Mouse (Mus musculus) bone marrow macrophage, adult 2 months (primary cell): ENCODE measurements around the gene Pvalb. TPM values are rescaled to one million over a fixed set of nuclear protein-coding genes. Genes with fewer than 3 reads are reported as not detected.

ENCODE experiments used
- H3K27ac ChIP-seq: 2 replicates; pipeline ENCODE4 v1.5.1; 2012; ENCODE audit warnings: low read depth, low read length; ENCODE audit not compliant: insufficient read depth
- H3K4me1 ChIP-seq: 2 replicates; pipeline ENCODE4 v1.6.1; 2012; ENCODE audit warnings: low read length; ENCODE audit not compliant: control insufficient read depth, insufficient read depth
- H3K4me3 ChIP-seq: 2 replicates; pipeline ENCODE4 v1.5.1; 2012; ENCODE audit warnings: mild to moderate bottlenecking, low read length, moderate library complexity; ENCODE audit not compliant: insufficient read depth
- CTCF ChIP-seq: IDR thresholded peaks from 2 replicates; pipeline ENCODE4 v1.5.1; 2012; ENCODE audit warnings: low read depth, mild to moderate bottlenecking, low read length, moderate library complexity
- POLR2A ChIP-seq: IDR thresholded peaks from 2 replicates; pipeline ENCODE4 v1.6.1; 2012; ENCODE audit warnings: mild to moderate bottlenecking, low read depth, low read length, borderline replicate concordance
- polyA plus RNA-seq: library from polyadenylated mRNA; stranded (reverse); fragments of >200 nt; gene quantifications from 2 replicates; pipeline ENCODE4 v1.2.4, GENCODE M21; 2012; ENCODE audit not compliant: missing spikeins, insufficient read depth, insufficient read length

Pvalb gene
- polyA plus RNA-seq, 1 experiment, result not detected

DNA sequence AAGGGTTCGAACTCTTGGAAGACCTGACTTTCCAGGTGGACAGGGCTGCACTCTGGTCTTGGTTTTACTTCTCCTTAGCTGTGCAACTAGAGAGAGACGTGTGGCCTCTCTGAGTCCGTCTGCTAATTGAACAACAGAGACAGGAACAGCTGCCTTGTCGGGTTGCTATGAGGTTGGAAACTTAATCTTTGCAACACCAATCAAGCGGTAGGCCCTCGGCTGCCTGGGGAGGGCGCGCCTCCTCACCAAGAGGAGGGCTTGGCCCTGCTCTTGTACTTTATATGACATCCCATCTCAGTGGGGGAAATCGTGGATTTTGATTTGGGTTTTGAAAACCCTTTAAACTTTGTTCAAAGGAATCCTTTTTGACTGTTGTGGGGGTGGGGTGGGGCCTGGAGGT, 44.3 kb downstream of the Pvalb start:
- Histone ChIP-seq H3K4me1 (no peaks in the 10 kb centered on the region), H3K27ac (no peak overlapping the region), H3K4me3 (no peak overlapping the region)
- TF ChIP-seq CTCF, result no peak
- TF ChIP-seq POLR2A, result no peak

DNA sequence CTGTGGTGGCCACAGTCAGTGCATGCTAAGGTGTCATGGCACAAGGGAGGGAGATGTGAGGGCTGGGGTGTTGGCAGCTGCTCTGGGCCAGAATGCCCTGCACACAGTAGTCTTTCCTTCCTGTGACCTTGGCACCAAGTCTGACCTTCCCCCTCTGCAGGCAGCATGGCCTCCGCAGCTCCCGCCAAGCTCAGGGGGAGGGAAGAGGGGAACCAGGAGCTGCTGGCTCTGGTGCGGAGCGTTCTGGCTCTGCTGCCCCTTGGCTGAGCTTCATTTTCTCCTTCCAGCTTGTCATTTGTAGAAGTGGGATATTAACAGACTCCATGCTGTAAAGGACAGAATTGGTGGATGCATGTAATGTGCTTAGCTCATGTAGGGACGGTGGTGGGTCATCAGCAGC, 47.9 kb downstream of the Pvalb start:
- TF ChIP-seq CTCF (no peak), POLR2A (no peak)
- Histone ChIP-seq H3K4me1 (no peaks in the 10 kb centered on the region), H3K4me3 (no peak overlapping the region), H3K27ac (no peak overlapping the region)

- no peak overlapping the region for H3K27ac ChIP-seq
- H3K4me3 ChIP-seq, result no peak overlapping the region
- TF ChIP-seq POLR2A (no peak), CTCF (no peak)
- H3K4me1 ChIP-seq, result no peaks in the 10 kb centered on the region
Observed at GRCm38 (mm10) chr15:78157824-78158223, 48.4 kb downstream of the Pvalb start.

GRCm38 (mm10) chr15:78157330-78157729, 48.9 kb downstream of the Pvalb start:
- H3K4me3 ChIP-seq, result no peak overlapping the region
- TF ChIP-seq CTCF, result no peak
- no peak for TF ChIP-seq POLR2A
- H3K27ac ChIP-seq, result no peak overlapping the region
- H3K4me1 ChIP-seq, result no peaks in the 10 kb centered on the region

GRCm38 (mm10) chr15:78155421-78155820, 50.8 kb downstream of the Pvalb start:
- H3K27ac ChIP-seq, result no peak overlapping the region
- no peak overlapping the region for H3K4me3 ChIP-seq
- no peaks in the 10 kb centered on the region for H3K4me1 ChIP-seq
- TF ChIP-seq CTCF (no peak), POLR2A (no peak)

- no peak overlapping the region for H3K27ac ChIP-seq
- no peak overlapping the region for H3K4me3 ChIP-seq
- TF ChIP-seq CTCF, result no peak
- TF ChIP-seq POLR2A, result no peak
- H3K4me1 ChIP-seq, result no peaks in the 10 kb centered on the region
Observed at GRCm38 (mm10) chr15:78153045-78153775, 53.0 kb downstream of the Pvalb start.

DNA sequence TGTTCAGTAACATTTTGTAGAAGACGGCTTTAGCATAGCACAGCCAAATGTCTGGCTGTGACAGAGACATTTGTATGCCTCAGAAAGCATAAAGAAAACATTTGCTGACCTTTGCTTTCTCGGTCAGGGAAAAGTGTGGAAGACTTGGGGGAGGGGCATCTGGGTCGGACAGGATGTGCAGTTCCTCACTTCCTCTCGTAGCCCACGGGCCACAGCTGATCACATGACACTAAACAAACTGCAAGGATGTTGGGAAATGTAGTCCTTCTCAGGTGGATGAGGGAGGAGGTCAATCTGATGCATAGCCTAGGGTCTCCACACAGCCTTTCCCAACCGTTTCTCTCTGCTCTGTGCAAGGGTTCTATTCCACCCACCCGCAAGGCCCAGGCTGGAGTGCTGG, 57.6 kb downstream of the Pvalb start:
- TF ChIP-seq POLR2A (no peak), CTCF (no peak)
- Histone ChIP-seq H3K4me1 (no peaks in the 10 kb centered on the region), H3K4me3 (no peak overlapping the region), H3K27ac (no peak overlapping the region)

Other genes with a start within 250 kb of the Pvalb start
- gene Foxred2, start 249.7 kb downstream of the Pvalb start, polyA plus RNA-seq, result 12.3 and 13.3 TPM in 2 replicates
- gene Eif3d, start 235.6 kb downstream of the Pvalb start, polyA plus RNA-seq, result 82.5 and 87.7 TPM in 2 replicates
- gene Cacng2, start 86.4 kb downstream of the Pvalb start, polyA plus RNA-seq, result not detected in 2 replicates
- 19.2 and 19.8 TPM in 2 replicates for gene Ift27, start 32.3 kb downstream of the Pvalb start, polyA plus RNA-seq
- gene Ncf4, start 38.4 kb upstream of the Pvalb start, polyA plus RNA-seq, result 350 and 424 TPM in 2 replicates
- gene Csf2rb2, start 99.3 kb upstream of the Pvalb start, polyA plus RNA-seq, result 66.8 and 71.4 TPM in 2 replicates
- gene Csf2rb, start 119.4 kb upstream of the Pvalb start, polyA plus RNA-seq, result 161 and 193 TPM in 2 replicates
- not detected in 2 replicates for gene Tex33, start 189.5 kb upstream of the Pvalb start, polyA plus RNA-seq
- gene Tst, start 199.5 kb upstream of the Pvalb start, polyA plus RNA-seq, result 1.4 and 2.1 TPM in 2 replicates
- gene Mpst, start 200.0 kb upstream of the Pvalb start, polyA plus RNA-seq, result 19.2 and 21.6 TPM in 2 replicates
- 4.8 and 5.3 TPM in 2 replicates for gene Kctd17, start 222.2 kb upstream of the Pvalb start, polyA plus RNA-seq